Mouse (Mus musculus) kidney, postnatal 14 days (tissue): Measurements from ENCODE around the gene Tesc.

ENCODE experiments used
- DNase-seq: peaks from one replicate; pipeline ENCODE4 v3.0.0; 2022; ENCODE audit warnings: mixed read lengths

Tesc gene

GRCm38 (mm10) chr5:118027698-118028190 is at the start of gene Tesc:
TSS of gene Tesc (plus strand) at chr5:118027743.
- DNase-seq, result peak; percentile 34

GRCm38 (mm10) chr5:117978159-117978697 is 49.3 kb upstream of the Tesc start:
- no peak for DNase-seq

- DNase-seq, result no peak
These were observed 48.5 kb upstream of the Tesc start for GRCm38 (mm10) chr5:117979082-117979481.

GRCm38 (mm10) chr5:117980921-117981320 is 46.6 kb upstream of the Tesc start:
- DNase-seq, result no peak

GRCm38 (mm10) chr5:117981943-117982342 is 45.6 kb upstream of the Tesc start:
- no peak for DNase-seq

- DNase-seq, result peak; percentile 61
These were observed 41.2 kb upstream of the Tesc start for GRCm38 (mm10) chr5:117986327-117986726.

GRCm38 (mm10) chr5:117987891-117988290 is 39.7 kb upstream of the Tesc start:
- no peak for DNase-seq

- no peak for DNase-seq
These were observed 39.2 kb upstream of the Tesc start for GRCm38 (mm10) chr5:117988367-117988766.

- no peak for DNase-seq
These were observed 37.8 kb upstream of the Tesc start for GRCm38 (mm10) chr5:117989773-117990172.

- DNase-seq, result no peak
These were observed 36.6 kb upstream of the Tesc start for GRCm38 (mm10) chr5:117990957-117991356.

GRCm38 (mm10) chr5:117993550-117993949 is 34.0 kb upstream of the Tesc start:
- DNase-seq, result no peak

- DNase-seq, result peak; percentile 60
These were observed 32.1 kb upstream of the Tesc start for GRCm38 (mm10) chr5:117995372-117995901.

GRCm38 (mm10) chr5:117995911-117996310 is 31.6 kb upstream of the Tesc start:
- DNase-seq, result no peak

- no peak for DNase-seq
These were observed 31.0 kb upstream of the Tesc start for GRCm38 (mm10) chr5:117996581-117996980.

- DNase-seq, result peak; percentile 44
These were observed 30.0 kb upstream of the Tesc start for GRCm38 (mm10) chr5:117997434-117997970.

- DNase-seq, result no peak
These were observed 28.5 kb upstream of the Tesc start for GRCm38 (mm10) chr5:117999061-117999460.

GRCm38 (mm10) chr5:117999584-117999983 is 28.0 kb upstream of the Tesc start:
- no peak for DNase-seq

- DNase-seq, result peak; percentile 75
These were observed 25.5 kb upstream of the Tesc start for GRCm38 (mm10) chr5:118002059-118002458.

GRCm38 (mm10) chr5:118004619-118005018 is 22.9 kb upstream of the Tesc start:
- DNase-seq, result peak; percentile 64

GRCm38 (mm10) chr5:118005728-118006127 is 21.8 kb upstream of the Tesc start:
- DNase-seq, result peak; percentile 38

- no peak for DNase-seq
These were observed 19.2 kb upstream of the Tesc start for GRCm38 (mm10) chr5:118008344-118008743.

- DNase-seq, result no peak
These were observed 16.7 kb upstream of the Tesc start for GRCm38 (mm10) chr5:118010872-118011271.

- no peak for DNase-seq
These were observed 15.7 kb upstream of the Tesc start for GRCm38 (mm10) chr5:118011796-118012195.

- peak; percentile 87 for DNase-seq
These were observed 12.5 kb upstream of the Tesc start for GRCm38 (mm10) chr5:118015028-118015427.

- no peak for DNase-seq
These were observed 11.9 kb upstream of the Tesc start for GRCm38 (mm10) chr5:118015669-118016068.
